Mouse (Mus musculus): ENCODE data around the gene Zfp638. TPM values are rescaled to one million over a fixed set of nuclear protein-coding genes. Genes with fewer than 3 reads are reported as not detected.
A peak's percentile ranks its signal among the peaks of the same experiment; 100 is the strongest.
"Not testable (repeated sequence)": the region's sequence is repeated elsewhere in the genome, so short reads cannot be mapped to it uniquely, and the experiment has no call there.

Zfp638 gene
- polyA plus RNA-seq, 1 experiment from 2014 or later, result 116 TPM

GRCm38 (mm10) chr6:84002716-84003115 is 135.8 kb downstream of the Zfp638 start:
- WGBS, result 81% methylated on average over 1 of the region's 1 CpGs
- Histone ChIP-seq H3K27me3 (ENCODE audit: control insufficient read depth, insufficient read depth, low read length) (no peaks in the 10 kb centered on the region), H3K9ac (replicated peaks; ENCODE audit: low read length) (no peak overlapping the region)

GRCm38 (mm10) chr6:84004295-84004694 is 137.4 kb downstream of the Zfp638 start:
- no peaks in the 10 kb centered on the region for H3K9me3 ChIP-seq (replicated peaks; ENCODE audit: control insufficient read depth, low read length)
- no peak overlapping the region for H3K27ac ChIP-seq (replicated peaks; ENCODE audit: low read depth, low read length)
- peaks cover 7% of the 10 kb centered on the region for H3K27me3 ChIP-seq (ENCODE audit: control insufficient read depth, insufficient read depth, low read length)
- 0 out of 2 replicates have a peak, but pooled peaks cover 3% of the 10 kb centered on the region for H3K4me1 ChIP-seq (ENCODE audit: control insufficient read depth, insufficient read depth, low read length)
- no peak overlapping the region for H3K4me2 ChIP-seq (ENCODE audit: low read depth, low read length)
- 85% methylated on average over 4 of the region's 4 CpGs for WGBS
- no peak overlapping the region for H3K9ac ChIP-seq (replicated peaks; ENCODE audit: low read length)
- no peaks in the 10 kb centered on the region for H3K36me3 ChIP-seq (replicated peaks; ENCODE audit: control insufficient read depth, insufficient read depth, low read depth, low read length)
- H3K4me3 ChIP-seq (ENCODE audit: low read depth, low read length), result no peak overlapping the region
- ATAC-seq (replicated peaks; ENCODE audit: insufficient number of reproducible peaks, low FRiP score, low TSS enrichment, low read depth), result no peak
- DNase-seq (ENCODE audit: low spot score), result no peak

More at GRCm38 (mm10) chr6:84002716-84003115, 135.8 kb downstream of the Zfp638 start:
- Histone ChIP-seq H3K27ac (replicated peaks; ENCODE audit: low read depth, low read length) (no peak overlapping the region), H3K4me3 (ENCODE audit: low read depth, low read length) (no peak overlapping the region), H3K36me3 (replicated peaks; ENCODE audit: control insufficient read depth, insufficient read depth, low read depth, low read length) (no peaks in the 10 kb centered on the region), H3K4me2 (ENCODE audit: low read depth, low read length) (no peak overlapping the region), H3K9me3 (replicated peaks; ENCODE audit: control insufficient read depth, low read length) (no peaks in the 10 kb centered on the region), H3K4me1 (ENCODE audit: control insufficient read depth, insufficient read depth, low read length) (no peaks in the 10 kb centered on the region)
- ATAC-seq (replicated peaks; ENCODE audit: insufficient number of reproducible peaks, low FRiP score, low TSS enrichment, low read depth), result no peak
- DNase-seq (ENCODE audit: low spot score), result no peak

GRCm38 (mm10) chr6:84008363-84009171 is 141.7 kb downstream of the Zfp638 start, which contains the start of gene Dysf:
Dysf (plus strand) TSS chr6:84008590.
- Histone ChIP-seq H3K9me3 (replicated peaks; ENCODE audit: control insufficient read depth, low read length) (no peaks in the 10 kb centered on the region), H3K4me3 (ENCODE audit: low read depth, low read length) (peak within 1 kb of the TSS; percentile 35), H3K27ac (replicated peaks; ENCODE audit: low read depth, low read length) (0 out of 2 replicates have a peak within 1 kb of the TSS, but pooled peaks have one; percentile 16), H3K9ac (replicated peaks; ENCODE audit: low read length) (peak within 1 kb of the TSS; percentile 50), H3K27me3 (ENCODE audit: control insufficient read depth, insufficient read depth, low read length) (peaks cover 7% of the 10 kb centered on the region), H3K4me2 (ENCODE audit: low read depth, low read length) (peak within 1 kb of the TSS; percentile 75), H3K36me3 (replicated peaks; ENCODE audit: control insufficient read depth, insufficient read depth, low read depth, low read length) (no peaks in the 10 kb centered on the region), H3K4me1 (ENCODE audit: control insufficient read depth, insufficient read depth, low read length) (peaks cover 13% of the 10 kb centered on the region)
- peak; percentile 66 for DNase-seq (ENCODE audit: low spot score)
- under 1% methylated on average over 41 of the region's 41 CpGs for WGBS
- ATAC-seq (replicated peaks; ENCODE audit: insufficient number of reproducible peaks, low FRiP score, low TSS enrichment, low read depth), result peak; percentile 58; the same call in 1 of the 2 replicates

GRCm38 (mm10) chr6:84009172-84009872 is 142.4 kb downstream of the Zfp638 start:
- no peak for DNase-seq (ENCODE audit: low spot score)
- H3K9ac ChIP-seq (replicated peaks; ENCODE audit: low read length), result no peak overlapping the region
- peaks cover 7% of the 10 kb centered on the region for H3K27me3 ChIP-seq (ENCODE audit: control insufficient read depth, insufficient read depth, low read length)
- H3K4me3 ChIP-seq (ENCODE audit: low read depth, low read length), result peak overlapping the region; percentile 35
- H3K4me1 ChIP-seq (ENCODE audit: control insufficient read depth, insufficient read depth, low read length), result peaks cover 13% of the 10 kb centered on the region
- 0 out of 2 replicates have a peak, but pooled peaks have one; percentile 29 for ATAC-seq (replicated peaks; ENCODE audit: insufficient number of reproducible peaks, low FRiP score, low TSS enrichment, low read depth)
- 19% methylated on average over 8 of the region's 8 CpGs for WGBS
- H3K4me2 ChIP-seq (ENCODE audit: low read depth, low read length), result peak overlapping the region; percentile 75
- H3K27ac ChIP-seq (replicated peaks; ENCODE audit: low read depth, low read length), result 0 out of 2 replicates have a peak overlapping the region, but pooled peaks have one; percentile 16
- no peaks in the 10 kb centered on the region for H3K36me3 ChIP-seq (replicated peaks; ENCODE audit: control insufficient read depth, insufficient read depth, low read depth, low read length)
- no peaks in the 10 kb centered on the region for H3K9me3 ChIP-seq (replicated peaks; ENCODE audit: control insufficient read depth, low read length)

- no peak overlapping the region for H3K4me3 ChIP-seq (ENCODE audit: low read depth, low read length)
- peak; percentile 55 for ATAC-seq (replicated peaks; ENCODE audit: insufficient number of reproducible peaks, low FRiP score, low TSS enrichment, low read depth)
Observed at GRCm38 (mm10) chr6:84009915-84010302, 143.0 kb downstream of the Zfp638 start.

GRCm38 (mm10) chr6:84010303-84011225 is 143.7 kb downstream of the Zfp638 start:
- H3K9me3 ChIP-seq (replicated peaks; ENCODE audit: control insufficient read depth, low read length), result no peaks in the 10 kb centered on the region
- peaks cover 13% of the 10 kb centered on the region for H3K4me1 ChIP-seq (ENCODE audit: control insufficient read depth, insufficient read depth, low read length)
- no peak overlapping the region for H3K4me3 ChIP-seq (ENCODE audit: low read depth, low read length)
- peaks cover 7% of the 10 kb centered on the region for H3K27me3 ChIP-seq (ENCODE audit: control insufficient read depth, insufficient read depth, low read length)
- H3K4me2 ChIP-seq (ENCODE audit: low read depth, low read length), result peak overlapping the region; percentile 1; the same call in 1 of the 2 replicates
- H3K36me3 ChIP-seq (replicated peaks; ENCODE audit: control insufficient read depth, insufficient read depth, low read depth, low read length), result no peaks in the 10 kb centered on the region
- no peak overlapping the region for H3K27ac ChIP-seq (replicated peaks; ENCODE audit: low read depth, low read length)
- H3K9ac ChIP-seq (replicated peaks; ENCODE audit: low read length), result peak overlapping the region; percentile 13; the same call in 1 of the 2 replicates
- ATAC-seq (replicated peaks; ENCODE audit: insufficient number of reproducible peaks, low FRiP score, low TSS enrichment, low read depth), result peak; percentile 54
- DNase-seq (ENCODE audit: low spot score), result peak; percentile 47
- 30% methylated on average over 8 of the region's 8 CpGs for WGBS

More at GRCm38 (mm10) chr6:84009915-84010302, 143.0 kb downstream of the Zfp638 start:
- peaks cover 7% of the 10 kb centered on the region for H3K27me3 ChIP-seq (ENCODE audit: control insufficient read depth, insufficient read depth, low read length)
- no peaks in the 10 kb centered on the region for H3K9me3 ChIP-seq (replicated peaks; ENCODE audit: control insufficient read depth, low read length)
- H3K4me1 ChIP-seq (ENCODE audit: control insufficient read depth, insufficient read depth, low read length), result peaks cover 13% of the 10 kb centered on the region
- no peak overlapping the region for H3K27ac ChIP-seq (replicated peaks; ENCODE audit: low read depth, low read length)
- DNase-seq (ENCODE audit: low spot score), result no peak
- no peaks in the 10 kb centered on the region for H3K36me3 ChIP-seq (replicated peaks; ENCODE audit: control insufficient read depth, insufficient read depth, low read depth, low read length)
- 15% methylated on average over 4 of the region's 4 CpGs for WGBS
- H3K9ac ChIP-seq (replicated peaks; ENCODE audit: low read length), result 0 out of 2 replicates have a peak overlapping the region, but pooled peaks have one; percentile 13
- peak overlapping the region; percentile 1; the same call in 1 of the 2 replicates for H3K4me2 ChIP-seq (ENCODE audit: low read depth, low read length)

GRCm38 (mm10) chr6:84014961-84015683 is 148.2 kb downstream of the Zfp638 start:
- H3K36me3 ChIP-seq (replicated peaks; ENCODE audit: control insufficient read depth, insufficient read depth, low read depth, low read length); H3K4me1 ChIP-seq (ENCODE audit: control insufficient read depth, insufficient read depth, low read length); H3K9me3 ChIP-seq (replicated peaks; ENCODE audit: control insufficient read depth, low read length); H3K27me3 ChIP-seq (ENCODE audit: control insufficient read depth, insufficient read depth, low read length); H3K4me3 ChIP-seq (ENCODE audit: low read depth, low read length); H3K27ac ChIP-seq (replicated peaks; ENCODE audit: low read depth, low read length); H3K4me2 ChIP-seq (ENCODE audit: low read depth, low read length); H3K9ac ChIP-seq (replicated peaks; ENCODE audit: low read length); ATAC-seq (replicated peaks; ENCODE audit: insufficient number of reproducible peaks, low FRiP score, low TSS enrichment, low read depth): not testable (repeated sequence)
- peak; percentile 38 for DNase-seq (ENCODE audit: low spot score)
- WGBS, result 53% methylated on average over 4 of the region's 4 CpGs

Measured in embryonic facial prominence, embryonic 11.5 days (tissue).